Mouse (Mus musculus): ENCODE data around the gene Krba1. TPM values are rescaled to one million over a fixed set of nuclear protein-coding genes. Genes with fewer than 3 reads are reported as not detected.

The Krba1 gene
- polyA plus RNA-seq, 1 experiment, result 13.5 TPM

GRCm38 (mm10) chr6:48396686-48397085 lies 1.3 kb downstream of the Krba1 start:
- Histone ChIP-seq H3K4me1 (ENCODE audit: control insufficient read depth, insufficient read depth, insufficient read length, low read length) (peaks cover 14% of the 10 kb centered on the region; the same call in 1 of the 2 replicates), H3K27me3 (ENCODE audit: control insufficient read depth, insufficient read depth, low read length) (no peaks in the 10 kb centered on the region), H3K27ac (ENCODE audit: insufficient read depth, low read depth, low read length) (no peak overlapping the region), H3K36me3 (ENCODE audit: control insufficient read depth, insufficient read depth, low read length) (no peaks in the 10 kb centered on the region), H3K4me3 (ENCODE audit: low read depth, low read length) (no peak overlapping the region)
- WGBS, result 97% methylated on average over 1 of the region's 1 CpGs
- TF ChIP-seq CTCF (IDR thresholded peaks at IDR 0.05; ENCODE audit: extremely low read depth, insufficient read length, insufficient replicate concordance, low read depth, low read length), result no peak
- TF ChIP-seq POLR2A (IDR thresholded peaks at IDR 0.05; ENCODE audit: low read depth, low read length), result no peak

GRCm38 (mm10) chr6:48397336-48397735 lies 1.9 kb downstream of the Krba1 start:
- H3K27ac ChIP-seq (ENCODE audit: insufficient read depth, low read depth, low read length), result no peak overlapping the region
- WGBS, result 67% methylated on average over 4 of the region's 4 CpGs
- TF ChIP-seq POLR2A (IDR thresholded peaks at IDR 0.05; ENCODE audit: low read depth, low read length) (no peak), CTCF (IDR thresholded peaks at IDR 0.05; ENCODE audit: extremely low read depth, insufficient read length, insufficient replicate concordance, low read depth, low read length) (no peak)
- H3K4me1 ChIP-seq (ENCODE audit: control insufficient read depth, insufficient read depth, insufficient read length, low read length), result peaks cover 14% of the 10 kb centered on the region; the same call in 1 of the 2 replicates
- no peak overlapping the region for H3K4me3 ChIP-seq (ENCODE audit: low read depth, low read length)
- H3K27me3 ChIP-seq (ENCODE audit: control insufficient read depth, insufficient read depth, low read length), result no peaks in the 10 kb centered on the region
- no peaks in the 10 kb centered on the region for H3K36me3 ChIP-seq (ENCODE audit: control insufficient read depth, insufficient read depth, low read length)

GRCm38 (mm10) chr6:48399906-48400305 lies 4.5 kb downstream of the Krba1 start:
- H3K36me3 ChIP-seq (ENCODE audit: control insufficient read depth, insufficient read depth, low read length), result no peaks in the 10 kb centered on the region
- H3K27ac ChIP-seq (ENCODE audit: insufficient read depth, low read depth, low read length), result no peak overlapping the region
- WGBS, result 94% methylated on average over 5 of the region's 5 CpGs

GRCm38 (mm10) chr6:48404071-48404470 lies 8.7 kb downstream of the Krba1 start:
- 93% methylated on average over 5 of the region's 5 CpGs for WGBS
- peaks cover 5% of the 10 kb centered on the region for H3K36me3 ChIP-seq (ENCODE audit: control insufficient read depth, insufficient read depth, low read length)
- no peak overlapping the region for H3K27ac ChIP-seq (ENCODE audit: insufficient read depth, low read depth, low read length)
- H3K4me1 ChIP-seq (ENCODE audit: control insufficient read depth, insufficient read depth, insufficient read length, low read length), result peaks cover 3% of the 10 kb centered on the region; the same call in 1 of the 2 replicates
- no peak overlapping the region for H3K4me3 ChIP-seq (ENCODE audit: low read depth, low read length)
- no peak for TF ChIP-seq CTCF (IDR thresholded peaks at IDR 0.05; ENCODE audit: extremely low read depth, insufficient read length, insufficient replicate concordance, low read depth, low read length)
- no peak for TF ChIP-seq POLR2A (IDR thresholded peaks at IDR 0.05; ENCODE audit: low read depth, low read length)
- H3K27me3 ChIP-seq (ENCODE audit: control insufficient read depth, insufficient read depth, low read length), result no peaks in the 10 kb centered on the region

More at GRCm38 (mm10) chr6:48399906-48400305, 4.5 kb downstream of the Krba1 start:
- Histone ChIP-seq H3K27me3 (ENCODE audit: control insufficient read depth, insufficient read depth, low read length) (no peaks in the 10 kb centered on the region), H3K4me1 (ENCODE audit: control insufficient read depth, insufficient read depth, insufficient read length, low read length) (peaks cover 12% of the 10 kb centered on the region; the same call in 1 of the 2 replicates), H3K4me3 (ENCODE audit: low read depth, low read length) (no peak overlapping the region)
- TF ChIP-seq CTCF (IDR thresholded peaks at IDR 0.05; ENCODE audit: extremely low read depth, insufficient read length, insufficient replicate concordance, low read depth, low read length) (no peak), POLR2A (IDR thresholded peaks at IDR 0.05; ENCODE audit: low read depth, low read length) (no peak)

DNA sequence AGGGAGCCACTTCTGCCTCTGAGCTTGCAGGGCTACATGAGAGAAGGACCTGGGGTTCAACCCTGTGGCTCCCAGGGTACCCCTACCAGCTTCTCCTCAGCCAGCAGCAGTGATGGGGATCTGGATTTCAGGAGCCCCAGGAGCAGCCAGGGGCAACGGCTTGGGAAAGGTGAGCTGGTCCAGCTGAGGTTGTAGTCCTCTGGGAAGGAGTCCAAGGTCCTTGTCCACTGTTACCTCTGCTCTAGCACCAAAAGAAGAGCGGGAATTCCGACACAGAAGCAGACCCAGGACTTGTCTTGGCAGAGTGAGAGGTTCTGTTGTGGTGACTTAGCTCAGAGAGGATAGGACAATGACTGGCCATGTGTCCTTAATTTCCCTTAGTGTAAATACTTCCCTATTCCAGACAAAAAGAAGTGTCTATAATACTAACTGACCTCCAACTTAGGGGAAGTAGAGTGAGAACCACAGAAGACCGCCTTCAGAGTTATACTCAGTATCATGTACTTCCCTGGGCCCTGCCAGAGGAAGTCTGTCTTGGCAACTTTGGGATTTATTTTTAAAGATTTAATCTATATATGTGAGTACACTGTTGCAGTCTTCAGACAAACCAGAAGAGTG lies 14.4 kb downstream of the Krba1 start:
- peaks cover 27% of the 10 kb centered on the region for H3K4me1 ChIP-seq (ENCODE audit: control insufficient read depth, insufficient read depth, insufficient read length, low read length)
- 91% methylated on average over 4 of the region's 4 CpGs for WGBS

DNA sequence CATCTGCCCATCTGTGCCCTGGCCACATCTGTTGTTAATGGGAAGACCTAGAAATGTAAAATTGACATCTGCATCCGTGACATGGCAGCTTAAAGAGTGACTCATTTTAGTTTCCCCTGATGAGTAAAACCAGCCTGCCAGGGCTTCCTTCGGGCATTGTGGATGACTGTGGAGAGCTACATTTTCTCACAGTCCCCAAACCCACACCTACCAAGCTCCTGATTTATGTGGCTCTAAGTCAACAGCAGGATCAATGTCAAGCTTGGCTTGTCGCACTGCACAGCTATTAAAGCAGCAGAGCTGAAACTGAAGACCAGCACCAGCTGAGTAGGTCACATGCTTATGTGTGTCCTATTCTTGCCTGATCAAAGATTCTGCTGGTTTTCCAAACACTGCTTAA lies 15.2 kb downstream of the Krba1 start:
- no peak overlapping the region for H3K4me3 ChIP-seq (ENCODE audit: low read depth, low read length)
- TF ChIP-seq POLR2A (IDR thresholded peaks at IDR 0.05; ENCODE audit: low read depth, low read length) (no peak), CTCF (IDR thresholded peaks at IDR 0.05; ENCODE audit: extremely low read depth, insufficient read length, insufficient replicate concordance, low read depth, low read length) (no peak)
- 81% methylated on average over 3 of the region's 3 CpGs for WGBS
- peaks cover 27% of the 10 kb centered on the region for H3K4me1 ChIP-seq (ENCODE audit: control insufficient read depth, insufficient read depth, insufficient read length, low read length)
- H3K36me3 ChIP-seq (ENCODE audit: control insufficient read depth, insufficient read depth, low read length), result peaks cover 9% of the 10 kb centered on the region
- peak overlapping the region; percentile 56 for H3K27ac ChIP-seq (ENCODE audit: insufficient read depth, low read depth, low read length)
- no peaks in the 10 kb centered on the region for H3K27me3 ChIP-seq (ENCODE audit: control insufficient read depth, insufficient read depth, low read length)

More for the DNA sequence above, 14.4 kb downstream of the Krba1 start:
- Histone ChIP-seq H3K27me3 (ENCODE audit: control insufficient read depth, insufficient read depth, low read length) (no peaks in the 10 kb centered on the region), H3K4me3 (ENCODE audit: low read depth, low read length) (no peak overlapping the region), H3K27ac (ENCODE audit: insufficient read depth, low read depth, low read length) (no peak overlapping the region), H3K36me3 (ENCODE audit: control insufficient read depth, insufficient read depth, low read length) (peaks cover 13% of the 10 kb centered on the region)
- TF ChIP-seq CTCF (IDR thresholded peaks at IDR 0.05; ENCODE audit: extremely low read depth, insufficient read length, insufficient replicate concordance, low read depth, low read length), result no peak
- TF ChIP-seq POLR2A (IDR thresholded peaks at IDR 0.05; ENCODE audit: low read depth, low read length), result no peak

- no peak for TF ChIP-seq CTCF (IDR thresholded peaks at IDR 0.05; ENCODE audit: extremely low read depth, insufficient read length, insufficient replicate concordance, low read depth, low read length)
- no peak for TF ChIP-seq POLR2A (IDR thresholded peaks at IDR 0.05; ENCODE audit: low read depth, low read length)
- Histone ChIP-seq H3K4me1 (ENCODE audit: control insufficient read depth, insufficient read depth, insufficient read length, low read length) (peaks cover 27% of the 10 kb centered on the region), H3K4me3 (ENCODE audit: low read depth, low read length) (no peak overlapping the region), H3K27me3 (ENCODE audit: control insufficient read depth, insufficient read depth, low read length) (no peaks in the 10 kb centered on the region), H3K36me3 (ENCODE audit: control insufficient read depth, insufficient read depth, low read length) (peaks cover 11% of the 10 kb centered on the region), H3K27ac (ENCODE audit: insufficient read depth, low read depth, low read length) (peak overlapping the region; percentile 90)
- WGBS, result 58% methylated on average over 6 of the region's 6 CpGs
Observed at GRCm38 (mm10) chr6:48411193-48412092, 16.1 kb downstream of the Krba1 start.
